Mouse (Mus musculus) midbrain, embryonic 12.5 days (tissue): ENCODE measurements around the gene Lbx2. TPM values are rescaled to one million over a fixed set of nuclear protein-coding genes. Genes with fewer than 3 reads are reported as not detected.
A peak's percentile ranks its signal among the peaks of the same experiment; 100 is the strongest.

Source experiments
- ATAC-seq: fragments of 200-750 bp; cut with Nextera tagmentation; 2 replicates; pipeline ENCODE4 v1.8.0; 2017; ENCODE audit warnings: low read depth, moderate TSS enrichment, moderate library complexity; ENCODE audit not compliant: low FRiP score
- H3K27ac ChIP-seq: fragments of 300-500 bp; sonication (generic); replicated peaks from 2 replicates; pipeline ENCODE4 v1.5.1; 2016; ENCODE audit warnings: mild to moderate bottlenecking
- H3K27me3 ChIP-seq: fragments of 300-500 bp; sonication (generic); 2 replicates; pipeline ENCODE4 v1.6.1; 2016; ENCODE audit warnings: mild to moderate bottlenecking
- H3K36me3 ChIP-seq: fragments of 300-500 bp; sonication (generic); 2 replicates; pipeline ENCODE4 v1.6.1; 2016
- H3K4me1 ChIP-seq: fragments of 300-500 bp; sonication (generic); 2 replicates; pipeline ENCODE4 v1.6.1; 2016
- H3K4me2 ChIP-seq: fragments of 300-500 bp; sonication (generic); replicated peaks from 2 replicates; pipeline ENCODE4 v1.6.1; 2016; ENCODE audit warnings: mild to moderate bottlenecking, moderate library complexity
- H3K4me3 ChIP-seq: fragments of 300-500 bp; sonication (generic); 2 replicates; pipeline ENCODE4 v1.5.1; 2016; ENCODE audit warnings: mild to moderate bottlenecking
- H3K9ac ChIP-seq: fragments of 300-500 bp; sonication (generic); replicated peaks from 2 replicates; pipeline ENCODE4 v1.6.1; 2016; ENCODE audit warnings: mild to moderate bottlenecking, moderate library complexity
- H3K9me3 ChIP-seq: fragments of 300-500 bp; sonication (generic); 2 replicates; pipeline ENCODE4 v1.6.1; 2016; ENCODE audit warnings: mild to moderate bottlenecking
- WGBS: fragments of 180-500 bp; shearing (Covaris S2); methylation state at CpG from one replicate; pipeline ENCODE4 v1.1.7; 2016; 5-methylcytosine and 5-hydroxymethylcytosine counted together
- polyA plus RNA-seq: library from polyadenylated mRNA; unstranded; fragments of >200 nt; fragmentation: Nextera tagmentation; extraction: Ambion mirVana; gene quantifications from 2 replicates; pipeline ENCODE4 v1.2.1, GENCODE M21; 2016

Lbx2 gene
- polyA plus RNA-seq, 1 experiment from 2014 or later = 0.45 TPM

- no peak for ATAC-seq
- no peak overlapping the region for H3K9ac ChIP-seq
- no peak overlapping the region for H3K27ac ChIP-seq
- H3K4me3 ChIP-seq = no peak overlapping the region
- peaks cover 75% of the 10 kb centered on the region for H3K27me3 ChIP-seq
- peaks cover 2% of the 10 kb centered on the region; the same call in 1 of the 2 replicates for H3K36me3 ChIP-seq
- WGBS = 17% methylated on average over 2 of the region's 2 CpGs
- peaks cover 29% of the 10 kb centered on the region for H3K4me1 ChIP-seq
- no peaks in the 10 kb centered on the region for H3K9me3 ChIP-seq
- H3K4me2 ChIP-seq = no peak overlapping the region
These were observed 11.2 kb upstream of the Lbx2 start for GRCm38 (mm10) chr6:83074979-83075378.

- Histone ChIP-seq H3K4me1 (peaks cover 15% of the 10 kb centered on the region), H3K36me3 (peaks cover 24% of the 10 kb centered on the region), H3K9ac (peak within 1 kb of the TSS; percentile 70), H3K27ac (peak within 1 kb of the TSS; percentile 91), H3K4me3 (peak within 1 kb of the TSS; percentile 68), H3K27me3 (peaks cover 58% of the 10 kb centered on the region), H3K9me3 (no peaks in the 10 kb centered on the region), H3K4me2 (peak within 1 kb of the TSS; percentile 94)
- ATAC-seq = peak; percentile 74
- under 1% methylated on average over 53 of the region's 54 CpGs for WGBS
These were observed 8.4 kb upstream of the Lbx2 start, which contains the start of gene Pcgf1 for GRCm38 (mm10) chr6:83077630-83078323. Pcgf1 (plus strand) TSS chr6:83077869.

GRCm38 (mm10) chr6:83078324-83078858 lies 7.8 kb upstream of the Lbx2 start:
- Histone ChIP-seq H3K9ac (peak overlapping the region; percentile 70), H3K4me3 (peak overlapping the region; percentile 68), H3K4me1 (peaks cover 15% of the 10 kb centered on the region), H3K9me3 (no peaks in the 10 kb centered on the region), H3K4me2 (peak overlapping the region; percentile 94), H3K27ac (peak overlapping the region; percentile 91), H3K27me3 (peaks cover 58% of the 10 kb centered on the region), H3K36me3 (peaks cover 24% of the 10 kb centered on the region)
- peak; percentile 91 for ATAC-seq
- under 1% methylated on average over 46 of the region's 46 CpGs for WGBS

- no peak for ATAC-seq
- H3K9ac ChIP-seq = no peak overlapping the region
- no peak overlapping the region for H3K27ac ChIP-seq
- peaks cover 17% of the 10 kb centered on the region for H3K4me1 ChIP-seq
- peaks cover 24% of the 10 kb centered on the region for H3K36me3 ChIP-seq
- WGBS = 98% methylated on average over 5 of the region's 5 CpGs
- H3K4me3 ChIP-seq = no peak overlapping the region
- no peak overlapping the region for H3K4me2 ChIP-seq
- H3K27me3 ChIP-seq = peaks cover 58% of the 10 kb centered on the region
- H3K9me3 ChIP-seq = no peaks in the 10 kb centered on the region
These were observed 6.0 kb upstream of the Lbx2 start for GRCm38 (mm10) chr6:83080210-83080609.

GRCm38 (mm10) chr6:83083497-83083896 lies 2.7 kb upstream of the Lbx2 start:
- peaks cover 24% of the 10 kb centered on the region for H3K36me3 ChIP-seq
- no peak for ATAC-seq
- no peaks in the 10 kb centered on the region for H3K9me3 ChIP-seq
- H3K4me1 ChIP-seq = peaks cover 17% of the 10 kb centered on the region
- no peak overlapping the region for H3K27ac ChIP-seq
- 7% methylated on average over 5 of the region's 5 CpGs for WGBS
- H3K9ac ChIP-seq = no peak overlapping the region
- H3K27me3 ChIP-seq = peaks cover 68% of the 10 kb centered on the region
- H3K4me3 ChIP-seq = no peak overlapping the region
- no peak overlapping the region for H3K4me2 ChIP-seq

- H3K4me2 ChIP-seq = no peak overlapping the region
- H3K36me3 ChIP-seq = peaks cover 24% of the 10 kb centered on the region
- no peak overlapping the region for H3K4me3 ChIP-seq
- H3K4me1 ChIP-seq = 0 out of 2 replicates have a peak, but pooled peaks cover 9% of the 10 kb centered on the region
- H3K27me3 ChIP-seq = peaks cover 76% of the 10 kb centered on the region
- WGBS = 6% methylated on average over 6 of the region's 6 CpGs
- H3K27ac ChIP-seq = no peak overlapping the region
- H3K9me3 ChIP-seq = no peaks in the 10 kb centered on the region
- ATAC-seq = no peak
- H3K9ac ChIP-seq = no peak overlapping the region
These were observed 1.7 kb upstream of the Lbx2 start for GRCm38 (mm10) chr6:83084477-83084876.

- WGBS = under 1% methylated on average over 47 of the region's 47 CpGs
- Histone ChIP-seq H3K9ac (no peak overlapping the region), H3K4me1 (0 out of 2 replicates have a peak, but pooled peaks cover 9% of the 10 kb centered on the region), H3K4me2 (peak overlapping the region; percentile 18; the same call in 1 of the 2 replicates), H3K27me3 (peaks cover 88% of the 10 kb centered on the region), H3K27ac (no peak overlapping the region), H3K9me3 (no peaks in the 10 kb centered on the region), H3K36me3 (no peaks in the 10 kb centered on the region), H3K4me3 (peak overlapping the region; percentile 17; the same call in 1 of the 2 replicates)
- ATAC-seq = no peak
These were observed 1.2 kb downstream of the Lbx2 start for GRCm38 (mm10) chr6:83087205-83087925.

- H3K4me2 ChIP-seq = 0 out of 2 replicates have a peak overlapping the region, but pooled peaks have one; percentile 18
- H3K9me3 ChIP-seq = no peaks in the 10 kb centered on the region
- no peak for ATAC-seq
- peaks cover 88% of the 10 kb centered on the region for H3K27me3 ChIP-seq
- H3K9ac ChIP-seq = no peak overlapping the region
- peak overlapping the region; percentile 17; the same call in 1 of the 2 replicates for H3K4me3 ChIP-seq
- 0 out of 2 replicates have a peak, but pooled peaks cover 9% of the 10 kb centered on the region for H3K4me1 ChIP-seq
- no peak overlapping the region for H3K27ac ChIP-seq
- no peaks in the 10 kb centered on the region for H3K36me3 ChIP-seq
- 5% methylated on average over 9 of the region's 9 CpGs for WGBS
These were observed 1.7 kb downstream of the Lbx2 start for GRCm38 (mm10) chr6:83087926-83088260.

GRCm38 (mm10) chr6:83092416-83093127 lies 6.4 kb downstream of the Lbx2 start:
- no peak overlapping the region for H3K4me3 ChIP-seq
- H3K27me3 ChIP-seq = peaks cover 62% of the 10 kb centered on the region
- no peaks in the 10 kb centered on the region for H3K4me1 ChIP-seq
- ATAC-seq = no peak
- no peak overlapping the region for H3K9ac ChIP-seq
- H3K27ac ChIP-seq = no peak overlapping the region
- H3K4me2 ChIP-seq = no peak overlapping the region
- H3K9me3 ChIP-seq = no peaks in the 10 kb centered on the region
- H3K36me3 ChIP-seq = no peaks in the 10 kb centered on the region
- WGBS = 49% methylated on average over 6 of the region's 6 CpGs

GRCm38 (mm10) chr6:83095968-83096367 lies 9.8 kb downstream of the Lbx2 start:
- Histone ChIP-seq H3K4me2 (no peak overlapping the region), H3K27ac (no peak overlapping the region), H3K9ac (no peak overlapping the region), H3K36me3 (no peaks in the 10 kb centered on the region), H3K27me3 (peaks cover 44% of the 10 kb centered on the region), H3K4me1 (no peaks in the 10 kb centered on the region), H3K9me3 (no peaks in the 10 kb centered on the region), H3K4me3 (no peak overlapping the region)
- WGBS = 39% methylated on average over 6 of the region's 6 CpGs
- ATAC-seq = no peak

- no peak overlapping the region for H3K4me3 ChIP-seq
- no peak overlapping the region for H3K27ac ChIP-seq
- 63% methylated on average over 2 of the region's 2 CpGs for WGBS
- peaks cover 37% of the 10 kb centered on the region for H3K27me3 ChIP-seq
- ATAC-seq = no peak
- H3K9ac ChIP-seq = no peak overlapping the region
- no peak overlapping the region for H3K4me2 ChIP-seq
- no peaks in the 10 kb centered on the region for H3K9me3 ChIP-seq
- peaks cover 13% of the 10 kb centered on the region for H3K4me1 ChIP-seq
- no peaks in the 10 kb centered on the region for H3K36me3 ChIP-seq
These were observed 12.2 kb downstream of the Lbx2 start for GRCm38 (mm10) chr6:83098411-83098810.
